Mouse (Mus musculus): Measurements from ENCODE around the gene Ilf2.

Ilf2 gene

DNA sequence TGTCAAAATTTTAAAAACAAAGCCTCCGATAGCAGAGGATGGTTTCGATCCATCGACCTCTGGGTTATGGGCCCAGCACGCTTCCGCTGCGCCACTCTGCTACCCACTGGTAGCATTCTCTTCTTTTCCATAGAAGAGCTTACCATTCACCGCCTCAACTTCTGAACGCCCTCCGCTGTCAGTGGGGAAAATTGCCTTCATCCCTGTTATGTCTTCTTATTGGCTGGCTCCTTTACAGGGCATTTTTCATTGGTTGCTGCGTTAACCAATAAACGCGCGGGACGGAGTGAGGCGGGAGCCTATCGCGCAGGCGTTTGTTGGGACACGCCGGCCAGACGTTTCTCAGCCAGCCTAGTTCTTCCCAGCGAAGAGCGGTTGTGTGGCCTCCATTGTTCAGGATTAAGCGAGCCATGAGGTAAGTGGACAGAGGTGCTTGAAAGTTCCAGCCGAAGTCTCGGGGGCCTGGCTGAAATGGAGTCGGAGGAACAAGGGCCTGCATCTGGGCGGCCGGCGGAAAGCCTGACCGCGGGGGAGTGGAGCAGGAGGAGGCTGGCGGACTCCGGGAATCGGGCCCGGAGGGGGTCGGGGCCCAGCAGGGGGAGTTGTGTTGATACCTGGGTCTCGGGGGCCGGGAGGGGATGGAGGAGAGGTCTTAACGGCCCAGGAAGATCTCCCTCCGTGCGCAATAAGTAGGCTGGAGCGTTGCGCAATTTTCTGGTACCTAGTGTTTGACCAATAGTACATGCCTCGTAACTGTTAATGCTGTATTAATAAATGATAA, at the start of gene Ilf2:
Ilf2 (plus strand) TSS at position 296 of the 781 bp plus-strand sequence.
- DNase-seq (ENCODE audit: low spot score in 2 of 2) = peak; percentile 95

DNA sequence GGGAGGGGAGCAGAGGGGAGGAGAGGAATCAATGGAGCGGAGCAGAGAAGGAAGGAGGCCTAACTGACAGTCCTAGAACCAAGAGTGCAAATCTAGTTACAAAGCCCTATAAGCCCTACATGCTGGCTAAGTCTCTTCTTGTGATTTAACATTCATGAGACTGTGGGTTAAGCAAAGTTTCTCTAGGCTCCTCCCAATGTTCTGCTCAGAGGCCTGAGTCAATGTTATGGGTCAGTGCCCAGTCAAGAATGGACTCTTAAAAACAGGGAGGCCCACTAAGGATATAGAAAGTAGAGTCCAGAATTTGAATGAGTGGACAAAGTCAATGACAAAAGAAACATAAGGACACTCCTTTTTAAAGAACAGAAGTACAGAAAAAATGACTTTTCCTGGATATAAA, 48.4 kb upstream of the Ilf2 start:
- no peak for DNase-seq (ENCODE audit: low spot score in 2 of 2)

- DNase-seq (ENCODE audit: low spot score in 2 of 2) = no peak
Observed at GRCm38 (mm10) chr3:90428186-90428585, 47.7 kb upstream of the Ilf2 start.

- DNase-seq (ENCODE audit: low spot score in 2 of 2) = no peak
Observed at GRCm38 (mm10) chr3:90429576-90429975, 46.4 kb upstream of the Ilf2 start.

DNA sequence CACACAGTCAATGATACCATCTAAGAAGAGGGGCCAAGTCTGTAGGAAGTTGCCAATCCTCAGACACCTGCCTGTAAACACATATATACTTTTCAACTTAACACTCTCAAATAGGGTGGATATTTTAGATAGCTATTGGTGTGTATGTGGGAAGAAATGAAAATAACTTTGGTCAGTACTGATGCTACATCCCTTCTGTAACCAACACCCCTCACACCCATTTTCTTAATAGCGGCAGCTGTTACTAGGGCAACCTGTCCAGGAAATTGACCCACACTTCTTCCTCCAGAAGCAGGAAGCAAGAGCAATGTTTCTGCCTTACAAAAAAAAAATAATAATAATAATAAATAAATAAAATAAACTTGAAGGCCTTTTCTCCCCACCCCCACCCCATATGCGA, 43.6 kb upstream of the Ilf2 start:
- DNase-seq (ENCODE audit: low spot score in 2 of 2) = no peak

DNA sequence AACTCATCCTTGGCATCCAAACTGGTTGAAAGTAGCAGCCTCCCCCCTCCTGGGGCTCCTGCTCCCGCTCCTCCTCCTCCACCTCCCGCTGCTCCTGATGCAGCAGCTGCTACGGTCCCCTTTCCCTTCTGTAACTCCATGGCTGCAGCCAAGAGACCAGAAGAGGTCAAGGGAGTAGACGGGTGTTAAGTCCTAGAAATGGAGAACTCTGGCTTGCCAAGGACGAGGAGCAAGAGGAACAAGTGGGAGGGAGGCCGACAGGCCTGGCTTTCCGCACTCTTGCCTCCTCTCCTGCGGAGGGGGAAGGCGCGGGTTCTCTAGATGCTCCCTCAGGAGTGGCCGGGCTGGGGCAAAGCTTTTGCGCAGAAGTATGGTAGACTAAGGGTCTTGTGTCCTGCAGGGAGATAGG, 43.1 kb upstream of the Ilf2 start:
- DNase-seq (ENCODE audit: low spot score in 2 of 2) = peak; percentile 26 to 33

DNA sequence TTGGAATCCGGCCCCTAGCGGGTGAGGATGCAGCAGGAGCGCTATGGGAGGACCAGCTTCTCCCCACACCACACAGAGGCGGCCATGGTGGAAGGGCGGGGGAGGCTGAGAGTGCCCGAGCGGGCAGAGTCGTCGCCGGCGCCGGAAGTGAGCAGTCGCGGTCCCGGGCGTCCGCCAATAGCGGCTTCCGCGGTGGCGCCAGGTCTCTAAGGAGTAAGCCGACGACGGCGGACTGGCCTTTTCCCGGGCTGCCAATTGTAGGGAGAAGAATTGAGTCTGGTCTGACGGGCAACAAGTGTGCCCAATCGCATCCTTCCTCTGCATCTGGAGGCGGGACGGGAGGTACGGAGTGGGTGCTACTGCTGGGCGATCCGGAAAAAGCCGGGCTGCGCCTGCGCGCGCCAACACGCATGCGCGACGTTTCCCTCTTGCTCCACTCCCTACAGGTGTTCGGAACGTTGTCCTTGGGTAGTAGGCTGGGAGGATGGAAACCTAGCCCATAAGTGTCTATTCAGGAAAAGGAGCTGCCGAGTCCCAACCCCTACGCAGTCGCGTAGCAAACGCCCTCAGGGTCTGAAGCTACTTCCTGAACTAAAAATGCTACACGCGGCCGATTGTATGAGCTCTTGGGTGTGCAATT, 42.4 kb upstream of the Ilf2 start, which contains the start of gene Ints3:
Ints3 (minus strand) TSS at position 242 of the 640 bp plus-strand sequence.
- peak; percentile 100 for DNase-seq (ENCODE audit: low spot score in 2 of 2)

- no peak for DNase-seq (ENCODE audit: low spot score in 2 of 2)
Observed at GRCm38 (mm10) chr3:90434073-90434730, 41.7 kb upstream of the Ilf2 start.

GRCm38 (mm10) chr3:90437131-90437530, 38.8 kb upstream of the Ilf2 start:
- DNase-seq (ENCODE audit: low spot score in 2 of 2) = no peak

- DNase-seq (ENCODE audit: low spot score in 2 of 2) = no peak
Observed at GRCm38 (mm10) chr3:90440756-90441155, 35.2 kb upstream of the Ilf2 start.

GRCm38 (mm10) chr3:90443977-90444376, 31.9 kb upstream of the Ilf2 start:
- DNase-seq (ENCODE audit: low spot score in 2 of 2) = no peak

DNA sequence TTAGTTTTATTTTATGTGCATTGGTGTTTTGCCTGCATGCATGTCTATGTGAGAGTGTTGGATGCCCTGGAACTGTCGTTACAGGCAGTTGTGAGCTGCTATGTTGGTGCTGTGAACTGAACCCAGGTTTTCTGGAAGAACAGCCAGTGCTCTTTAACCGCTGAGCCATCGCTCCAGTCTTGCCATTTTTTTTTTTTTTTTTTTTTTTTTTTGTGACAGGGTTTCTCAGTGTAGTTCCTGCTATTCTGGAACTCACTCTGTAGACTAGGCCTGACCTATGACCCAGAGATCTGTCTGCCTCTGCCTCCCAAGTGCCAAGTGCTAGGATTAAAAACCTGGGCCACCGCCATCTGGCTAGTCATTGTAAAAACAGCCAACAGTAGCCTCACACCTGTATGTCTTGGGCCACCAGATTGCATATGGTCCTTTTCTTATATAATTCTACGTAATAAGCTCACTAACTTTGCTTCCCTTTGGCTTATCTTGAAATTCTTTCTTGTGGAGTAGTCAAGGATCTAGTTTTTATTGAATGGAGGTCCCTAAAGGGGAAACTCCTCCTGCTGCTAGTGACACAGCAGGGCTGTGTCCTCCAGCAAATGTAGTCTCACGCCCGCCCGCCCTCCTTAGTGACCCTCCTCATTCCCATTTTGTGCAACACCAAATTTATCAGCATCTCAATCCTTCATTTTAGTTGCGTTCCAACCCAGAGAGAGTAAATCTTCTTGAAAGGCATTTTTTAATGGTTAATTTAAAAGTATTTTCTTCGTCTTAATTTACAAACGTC, 30.3 kb upstream of the Ilf2 start:
- no peak for DNase-seq (ENCODE audit: low spot score in 2 of 2)

- DNase-seq (ENCODE audit: low spot score in 2 of 2) = peak; percentile 30 to 54
Observed at GRCm38 (mm10) chr3:90446389-90447122, 29.4 kb upstream of the Ilf2 start.

- DNase-seq (ENCODE audit: low spot score in 2 of 2) = no peak
Observed at GRCm38 (mm10) chr3:90447123-90447494, 28.8 kb upstream of the Ilf2 start.

DNA sequence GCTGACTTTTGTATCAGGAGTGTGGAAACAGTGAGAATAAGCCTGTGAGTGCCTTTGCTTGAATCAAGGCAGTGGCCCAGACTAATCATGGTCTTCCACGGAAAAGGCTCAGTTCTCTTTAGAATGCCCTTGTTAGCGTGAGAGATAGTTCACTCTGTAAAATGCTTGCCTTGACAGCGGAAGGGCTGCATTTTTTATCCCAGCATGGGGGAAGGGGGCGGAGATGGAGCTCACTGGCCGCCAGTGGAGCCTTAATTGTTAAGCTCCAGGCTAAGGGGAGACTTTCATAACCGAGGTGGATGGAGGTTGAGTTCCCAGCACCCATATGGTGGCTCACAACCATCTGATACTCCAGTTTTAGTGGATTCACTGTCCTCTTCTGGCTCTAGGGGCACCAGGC, 27.3 kb upstream of the Ilf2 start:
- no peak for DNase-seq (ENCODE audit: low spot score in 2 of 2)

GRCm38 (mm10) chr3:90450874-90451273, 25.1 kb upstream of the Ilf2 start:
- no peak for DNase-seq (ENCODE audit: low spot score in 2 of 2)

DNA sequence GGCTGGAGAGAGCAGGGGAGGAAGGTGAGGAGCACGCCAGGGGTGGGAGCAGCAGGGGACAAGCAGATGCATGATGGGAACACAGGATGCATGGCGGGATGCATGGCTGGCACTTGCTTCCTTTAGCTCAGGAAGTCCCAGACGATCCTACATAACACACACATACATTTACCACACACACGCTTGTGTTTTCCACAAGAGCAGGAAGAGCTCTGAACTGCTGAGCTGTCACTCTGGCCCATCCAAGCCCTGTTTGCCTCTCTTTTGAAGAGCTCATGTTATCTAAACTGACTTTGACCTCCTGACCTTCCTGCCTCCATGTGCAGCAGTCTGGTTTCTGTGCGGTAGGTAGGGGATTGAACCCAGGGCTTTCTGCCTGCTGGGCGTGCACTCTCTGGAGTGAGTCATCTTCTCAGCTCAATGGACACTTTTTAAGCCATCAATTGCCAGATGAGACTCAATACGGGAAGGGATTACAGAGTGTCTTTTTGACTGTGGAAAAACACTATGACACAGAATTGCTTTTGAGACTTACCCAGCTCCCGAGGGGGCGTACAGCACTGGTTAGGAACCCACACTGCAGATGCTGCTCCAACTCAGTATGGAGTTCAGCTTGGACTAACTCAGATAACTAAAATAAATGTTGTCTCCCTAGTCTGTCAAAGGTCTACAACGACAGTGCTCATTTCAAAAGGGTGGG, 24.4 kb upstream of the Ilf2 start:
- peak in 1 of 2 experiments; percentile 64 for DNase-seq (ENCODE audit: low spot score in 2 of 2)

DNA sequence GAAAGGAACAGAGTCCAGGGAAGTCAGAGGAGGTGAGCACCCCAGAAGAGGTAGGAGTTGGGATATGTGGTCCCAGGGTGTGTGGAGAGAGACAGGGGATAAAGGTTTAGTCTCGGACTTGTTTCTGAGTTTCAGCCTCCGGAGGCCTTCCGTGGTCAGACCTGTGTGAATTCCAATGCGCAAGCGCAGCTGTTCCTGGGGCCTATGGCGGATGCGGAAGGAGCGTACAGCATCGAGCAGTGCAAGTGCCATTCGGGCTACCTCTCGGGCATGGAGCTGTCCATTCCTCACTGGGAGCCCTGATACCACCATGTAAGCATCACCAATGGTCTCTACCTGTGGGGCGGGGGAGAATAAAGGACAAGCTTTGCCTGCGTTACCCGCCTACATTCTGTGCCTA, 21.0 kb upstream of the Ilf2 start:
- DNase-seq (ENCODE audit: low spot score in 2 of 2) = no peak

- no peak for DNase-seq (ENCODE audit: low spot score in 2 of 2)
Observed at GRCm38 (mm10) chr3:90459727-90460126, 16.2 kb upstream of the Ilf2 start.

GRCm38 (mm10) chr3:90460315-90460714, 15.6 kb upstream of the Ilf2 start:
- DNase-seq (ENCODE audit: low spot score in 2 of 2) = no peak

- no peak for DNase-seq (ENCODE audit: low spot score in 2 of 2)
Observed at GRCm38 (mm10) chr3:90461935-90462334, 14.0 kb upstream of the Ilf2 start.
